Mouse (Mus musculus): Measurements from ENCODE around the gene Nkg7. TPM values are rescaled to one million over a fixed set of nuclear protein-coding genes. Genes with fewer than 3 reads are reported as not detected.

Nkg7 gene
- total RNA-seq, 2 experiments from 2014 or later = not detected

- peak; percentile 82 to 92 for DNase-seq (ENCODE audit: low spot score in 2 of 2)
Measured at GRCm38 (mm10) chr7:43443917-43444293, 7.0 kb downstream of the Nkg7 start, which contains the start of the genes Etfb and Gm45233. TSS of gene Etfb (plus strand) at chr7:43444083. TSS of gene Gm45233 (plus strand) at chr7:43444128.

DNA sequence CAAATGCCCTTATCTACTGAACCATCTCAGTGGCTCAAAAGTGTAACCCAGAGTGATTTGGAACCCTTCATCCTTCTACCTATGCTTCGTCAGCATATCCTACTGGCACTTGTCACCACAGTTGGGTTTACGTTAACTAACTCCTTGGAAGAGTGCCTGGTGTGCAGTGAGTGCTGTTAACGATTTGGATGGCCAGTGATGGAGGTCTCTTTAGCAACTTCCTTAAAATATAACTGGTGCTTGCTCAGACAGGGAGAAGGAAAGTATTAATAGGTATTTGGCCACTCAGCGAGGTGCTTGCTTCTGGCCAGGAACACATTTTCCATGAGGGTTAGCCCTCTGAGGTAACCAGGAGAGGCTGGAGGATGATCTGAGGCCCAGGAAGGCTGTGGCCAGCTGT, 10.9 kb downstream of the Nkg7 start:
- no peak for DNase-seq (ENCODE audit: low spot score in 2 of 2)

GRCm38 (mm10) chr7:43448246-43448645, 11.4 kb downstream of the Nkg7 start:
- no peak for DNase-seq (ENCODE audit: low spot score in 2 of 2)

DNA sequence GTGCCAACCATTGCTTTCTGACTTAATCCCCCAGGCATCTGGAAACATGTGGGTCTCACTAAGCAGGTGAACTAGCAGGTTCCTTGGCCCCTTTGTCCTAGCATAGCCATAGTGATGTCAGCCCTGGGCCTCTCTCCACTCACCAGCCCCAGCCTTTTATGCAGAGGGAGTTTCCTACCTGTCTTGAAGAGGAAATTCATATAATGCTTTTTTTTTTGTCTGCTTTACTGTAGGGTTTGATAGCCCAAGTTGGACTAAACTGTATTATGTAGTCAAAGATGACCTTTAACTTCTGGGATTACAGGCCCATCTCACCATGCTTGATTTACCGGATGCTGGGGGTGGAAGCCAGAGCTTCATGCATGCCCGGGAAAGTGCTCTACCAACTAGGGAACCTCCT, 12.9 kb downstream of the Nkg7 start:
- no peak for DNase-seq (ENCODE audit: low spot score in 2 of 2)

GRCm38 (mm10) chr7:43451726-43452125, 14.9 kb downstream of the Nkg7 start:
- DNase-seq (ENCODE audit: low spot score in 2 of 2) = no peak

- no peak for DNase-seq (ENCODE audit: low spot score in 2 of 2)
Measured at GRCm38 (mm10) chr7:43452609-43453008, 15.7 kb downstream of the Nkg7 start.

DNA sequence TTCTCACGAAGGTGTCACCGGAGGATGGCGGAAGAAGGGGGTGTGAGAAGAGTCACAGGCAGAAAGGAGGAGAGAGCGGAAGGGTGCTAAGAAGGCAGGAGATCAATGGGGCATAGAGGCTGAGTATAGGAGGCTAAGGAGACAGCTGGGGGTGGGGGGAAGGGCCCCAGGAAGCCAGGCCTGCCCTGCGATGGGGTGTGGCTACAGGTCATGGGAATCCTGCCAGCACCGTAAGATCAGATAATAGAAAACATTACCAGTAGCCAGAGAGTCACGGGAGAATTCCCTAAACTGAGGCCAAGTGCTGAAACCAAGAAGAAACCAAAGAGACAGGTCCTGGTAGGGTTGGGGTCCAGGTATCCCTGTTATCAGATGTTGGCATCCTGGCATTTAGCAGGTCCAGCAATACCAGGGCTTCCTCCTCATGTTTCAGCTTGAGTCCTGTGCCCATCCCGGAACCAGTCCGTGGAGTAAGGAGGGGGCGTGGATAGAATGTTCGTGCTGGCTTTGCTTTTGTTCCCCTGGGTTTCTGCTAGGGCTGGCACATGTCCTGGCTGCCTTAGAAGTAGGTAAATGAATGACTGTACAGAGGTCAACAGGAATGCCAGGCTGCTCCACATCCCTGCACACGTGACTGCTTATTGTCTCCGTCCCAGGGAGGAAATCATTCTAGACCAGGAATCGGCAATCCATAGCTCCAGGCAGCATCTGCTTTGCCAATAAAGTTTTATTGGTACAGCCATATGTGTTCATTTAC, 16.9 kb downstream of the Nkg7 start:
- DNase-seq (ENCODE audit: low spot score in 2 of 2) = no peak

GRCm38 (mm10) chr7:43454371-43454770, 17.5 kb downstream of the Nkg7 start:
- no peak for DNase-seq (ENCODE audit: low spot score in 2 of 2)

DNA sequence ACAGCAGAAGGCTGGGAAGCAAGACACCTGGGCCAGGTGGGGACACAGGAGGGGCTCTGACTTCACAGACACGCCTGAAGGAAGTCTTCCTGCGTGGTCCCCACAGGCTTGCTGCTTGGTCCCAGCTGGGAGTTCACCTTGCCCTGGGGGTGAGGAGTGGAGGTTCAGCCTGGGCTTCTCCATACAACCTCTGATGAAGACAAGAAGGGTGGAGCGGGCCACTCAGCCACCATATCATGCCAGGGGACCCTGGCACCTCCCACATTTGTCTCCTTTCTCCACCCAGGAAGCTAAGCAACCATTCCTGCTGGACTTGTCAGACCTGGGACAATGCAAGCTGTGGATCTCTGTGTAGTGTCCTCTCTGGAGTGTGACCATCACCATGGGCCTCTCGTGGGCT, 26.0 kb downstream of the Nkg7 start, which contains the start of gene Vsig10l:
Gene Vsig10l (plus strand): TSS at position 301 of the 400 bp plus-strand sequence.
- DNase-seq (ENCODE audit: low spot score in 2 of 2) = no peak

GRCm38 (mm10) chr7:43463976-43464375, 27.1 kb downstream of the Nkg7 start:
- DNase-seq (ENCODE audit: low spot score in 2 of 2) = no peak

GRCm38 (mm10) chr7:43464864-43465343, 28.0 kb downstream of the Nkg7 start:
- DNase-seq (ENCODE audit: low spot score in 2 of 2) = no peak

DNA sequence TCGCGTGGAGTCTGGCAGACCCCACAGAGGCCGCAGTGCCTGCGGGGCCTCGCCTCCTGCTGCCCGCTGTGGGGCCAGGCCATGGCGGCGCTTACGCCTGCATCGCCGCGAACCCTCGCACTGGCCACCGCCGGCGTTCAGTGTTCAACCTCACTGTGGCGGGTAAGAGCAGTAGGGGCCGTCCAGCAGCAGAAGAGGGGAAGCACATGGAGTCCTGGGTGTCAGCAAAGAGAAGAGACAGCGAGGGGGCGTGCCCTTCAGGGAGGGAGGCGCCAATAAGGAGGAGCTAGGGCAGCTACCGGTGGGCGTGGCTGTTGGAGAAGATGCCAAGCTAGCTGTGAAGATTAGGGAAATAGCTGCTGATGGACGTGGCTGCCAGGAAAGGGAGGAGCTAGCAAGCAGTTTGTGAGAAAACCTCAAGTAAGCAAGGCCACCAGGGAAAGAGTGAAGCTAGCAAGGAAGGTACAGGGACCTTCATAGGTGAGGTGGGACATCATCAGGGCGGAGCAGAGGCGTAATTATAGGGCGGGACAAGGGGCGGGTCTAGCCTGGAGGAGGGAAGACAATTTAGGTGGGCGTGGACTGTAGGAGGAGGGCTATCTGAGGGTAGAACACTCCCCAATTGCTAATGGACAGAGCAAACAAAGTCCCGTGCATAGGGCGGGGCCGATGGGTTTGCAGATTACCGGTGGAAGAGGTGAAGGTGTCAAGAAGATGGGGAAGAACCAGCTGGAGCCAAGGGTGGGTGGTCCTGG, 28.6 kb downstream of the Nkg7 start:
- peak; percentile 71 to 89 for DNase-seq (ENCODE audit: low spot score in 2 of 2)

- peak; percentile 77 to 88 for DNase-seq (ENCODE audit: low spot score in 2 of 2)
Measured at GRCm38 (mm10) chr7:43466099-43466694, 29.3 kb downstream of the Nkg7 start.

DNA sequence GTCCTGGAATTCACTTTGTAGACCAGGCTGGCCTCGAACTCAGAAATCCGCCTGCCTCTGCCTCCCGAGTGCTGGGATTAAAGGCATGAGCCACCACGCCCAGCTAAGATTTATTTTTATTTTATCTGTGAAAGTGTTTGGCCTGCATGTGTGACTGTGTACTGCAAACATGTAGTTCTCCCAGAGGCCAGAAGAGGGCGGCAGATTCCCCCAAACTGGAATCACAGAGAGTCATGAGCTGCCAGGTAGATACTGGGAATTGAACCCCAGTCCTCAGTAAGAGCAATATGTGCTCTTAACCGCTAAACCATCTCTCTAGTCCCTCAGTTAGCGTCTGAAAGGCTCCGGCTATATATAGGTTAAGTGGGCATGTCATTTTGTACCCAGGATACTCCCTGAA, 33.5 kb downstream of the Nkg7 start:
- DNase-seq (ENCODE audit: low spot score in 2 of 2) = no peak

DNA sequence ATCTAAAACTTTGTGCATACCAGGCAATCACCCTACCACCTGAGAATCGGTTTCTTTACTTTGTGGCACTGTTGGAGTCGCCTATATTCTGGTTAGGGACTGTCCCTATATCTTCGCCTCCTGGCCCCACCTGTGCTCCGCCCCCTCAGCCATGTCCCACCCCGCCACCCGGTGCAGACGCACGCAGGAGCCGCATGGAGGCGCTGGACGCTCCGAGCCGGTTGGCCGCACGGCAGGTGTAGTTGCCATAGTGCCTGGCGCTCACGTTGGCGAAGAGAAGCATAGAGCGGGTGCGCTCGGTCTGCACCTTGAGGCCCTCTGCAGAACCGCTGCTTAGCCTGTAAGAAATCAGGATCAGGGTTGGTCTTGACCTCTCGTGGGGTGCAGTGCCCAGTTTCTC, 38.8 kb downstream of the Nkg7 start:
- no peak for DNase-seq (ENCODE audit: low spot score in 2 of 2)

DNA sequence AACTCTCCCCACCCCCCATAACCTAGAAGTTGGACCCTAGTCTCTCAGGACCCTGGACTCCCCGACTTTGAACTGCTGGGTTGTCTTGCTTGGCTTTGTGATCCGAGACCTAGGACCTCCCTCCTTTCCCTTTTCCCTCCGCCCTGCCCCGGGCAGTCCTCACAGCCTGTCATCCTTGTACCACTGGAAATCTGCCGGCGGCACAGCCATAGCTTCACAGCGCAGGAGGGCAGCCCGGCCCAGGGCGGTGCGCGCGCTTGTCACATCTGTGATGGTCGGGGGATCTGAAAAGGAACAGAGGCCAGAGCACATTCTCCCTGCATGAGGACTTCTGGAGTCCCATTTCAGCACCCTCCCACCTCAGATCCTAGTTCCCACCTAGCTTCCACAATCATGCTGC, 39.5 kb downstream of the Nkg7 start:
- DNase-seq (ENCODE audit: low spot score in 2 of 2) = no peak

- DNase-seq (ENCODE audit: low spot score in 2 of 2) = no peak
Measured at GRCm38 (mm10) chr7:43481191-43481590, 44.3 kb downstream of the Nkg7 start.

DNA sequence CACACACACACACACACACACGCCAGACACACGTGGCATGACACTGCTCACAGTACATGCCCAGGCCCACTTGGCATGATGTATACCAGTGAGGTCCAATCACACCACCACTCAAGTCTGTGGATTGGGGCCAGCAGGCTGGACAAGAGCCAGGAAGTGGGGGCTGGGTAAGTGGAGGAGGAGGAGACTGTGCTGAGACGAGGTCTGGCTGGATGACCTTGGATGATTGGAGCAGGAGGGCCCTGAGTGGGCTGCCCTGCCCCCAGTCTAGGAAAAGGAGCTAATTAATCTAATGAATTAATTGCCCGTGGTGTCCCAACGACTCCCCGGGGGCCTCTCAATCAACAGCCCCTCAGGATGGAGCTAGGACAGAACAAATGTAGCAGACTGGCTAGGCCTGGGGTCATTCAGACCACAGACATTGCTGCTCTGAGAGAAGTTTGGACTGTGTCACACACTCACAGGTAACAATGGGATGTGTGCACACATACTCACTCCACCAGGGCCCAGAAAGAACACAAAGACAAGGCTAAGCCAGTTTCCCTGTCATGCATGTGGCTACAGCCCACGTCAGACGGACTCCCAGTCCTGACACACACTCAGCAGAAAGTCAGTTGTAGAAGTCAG, 45.3 kb downstream of the Nkg7 start:
- DNase-seq (ENCODE audit: low spot score in 2 of 2) = no peak

- no peak for DNase-seq (ENCODE audit: low spot score in 2 of 2)
Measured at GRCm38 (mm10) chr7:43483236-43483635, 46.4 kb downstream of the Nkg7 start.

Measured in gastrocnemius, postnatal 4 days (tissue).